Mouse (Mus musculus) intestine, embryonic 14.5 days (tissue): ENCODE results near the gene Raver2. TPM values are rescaled to one million over a fixed set of nuclear protein-coding genes. Genes with fewer than 3 reads are reported as not detected.
"Not testable (repeated sequence)": the region's sequence is repeated elsewhere in the genome, so short reads cannot be mapped to it uniquely, and the experiment has no call there.

ENCODE experiments used
- ATAC-seq: fragments of 200-750 bp; cut with Nextera tagmentation; replicated peaks from 2 replicates; pipeline ENCODE4 v1.8.0; 2017; ENCODE audit warnings: low read depth, moderate number of reproducible peaks, moderate TSS enrichment, moderate library complexity; ENCODE audit not compliant: low FRiP score, low TSS enrichment
- DNase-seq: peaks from one replicate; pipeline ENCODE4 v3.0.0-alpha.2; 2018; ENCODE audit warnings: low spot score
- H3K27ac ChIP-seq: fragments of 300-500 bp; sonication (generic); 2 replicates; pipeline ENCODE4 v1.5.1; 2014; ENCODE audit warnings: low read depth, mild to moderate bottlenecking, control low read depth
- H3K27me3 ChIP-seq: fragments of 300-500 bp; sonication (generic); replicated peaks from 2 replicates; pipeline ENCODE4 v1.6.1; 2014; ENCODE audit warnings: low read length, control low read depth; ENCODE audit not compliant: control insufficient read depth, insufficient read depth
- H3K36me3 ChIP-seq: fragments of 300-500 bp; sonication (generic); 2 replicates; pipeline ENCODE4 v1.6.1; 2014; ENCODE audit warnings: low read length, control low read depth; ENCODE audit not compliant: control insufficient read depth, insufficient read depth
- H3K4me1 ChIP-seq: fragments of 300-500 bp; sonication (generic); replicated peaks from 2 replicates; pipeline ENCODE4 v1.6.1; 2014; ENCODE audit warnings: low read length, control low read depth, mixed read lengths; ENCODE audit not compliant: control insufficient read depth, insufficient read depth
- H3K4me2 ChIP-seq: fragments of 300-500 bp; sonication (generic); 2 replicates; pipeline ENCODE4 v1.6.1; 2014; ENCODE audit warnings: low read length
- H3K4me3 ChIP-seq: fragments of 300-500 bp; sonication (generic); 2 replicates; pipeline ENCODE4 v1.5.1; 2014; ENCODE audit warnings: low read depth, low read length, control low read depth, mixed read lengths
- H3K9ac ChIP-seq: fragments of 300-500 bp; sonication (generic); 2 replicates; pipeline ENCODE4 v1.6.1; 2014; ENCODE audit warnings: mild to moderate bottlenecking, low read length
- H3K9me3 ChIP-seq: fragments of 300-500 bp; sonication (generic); 2 replicates; pipeline ENCODE4 v1.6.1; 2016; ENCODE audit warnings: low read length, control low read depth; ENCODE audit not compliant: control insufficient read depth
- WGBS: fragments of 180-500 bp; shearing (Covaris S2); extraction: QIAGEN DNeasy Blood & Tissue Kit; methylation state at CpG from one replicate; pipeline ENCODE4 v1.1.7; 2014; 5-methylcytosine and 5-hydroxymethylcytosine counted together
- polyA plus RNA-seq: library from polyadenylated mRNA; unstranded; fragments of >200 nt; fragmentation: Nextera tagmentation; extraction: Ambion mirVana; gene quantifications from 2 replicates; pipeline ENCODE4 v1.2.1, GENCODE M21; 2014

Gene Raver2
- polyA plus RNA-seq, 1 experiment from 2014 or later, result 13.5 TPM

GRCm38 (mm10) chr4:101082176-101082888 is 13.5 kb downstream of the Raver2 start:
- Histone ChIP-seq H3K36me3 (no peaks in the 10 kb centered on the region), H3K4me2 (peak overlapping the region; percentile 4; the same call in 1 of the 2 replicates), H3K4me3 (no peak overlapping the region), H3K27me3 (no peaks in the 10 kb centered on the region), H3K27ac (peak overlapping the region; percentile 74), H3K4me1 (peaks cover 15% of the 10 kb centered on the region), H3K9me3 (no peaks in the 10 kb centered on the region), H3K9ac (no peak overlapping the region)
- DNase-seq (no peak), ATAC-seq (no peak; the same call in 1 of the 2 replicates)
- WGBS, result 27% methylated on average over 17 of the region's 17 CpGs

GRCm38 (mm10) chr4:101084863-101085262 is 16.1 kb downstream of the Raver2 start:
- H3K9ac ChIP-seq, result no peak overlapping the region
- no peak for DNase-seq
- peaks cover 15% of the 10 kb centered on the region for H3K4me1 ChIP-seq
- H3K27ac ChIP-seq, result no peak overlapping the region
- no peaks in the 10 kb centered on the region for H3K36me3 ChIP-seq
- 73% methylated on average over 4 of the region's 4 CpGs for WGBS
- no peaks in the 10 kb centered on the region for H3K9me3 ChIP-seq
- no peak overlapping the region for H3K4me2 ChIP-seq
- no peaks in the 10 kb centered on the region for H3K27me3 ChIP-seq
- ATAC-seq, result no peak
- H3K4me3 ChIP-seq, result no peak overlapping the region

GRCm38 (mm10) chr4:101086040-101086439 is 17.3 kb downstream of the Raver2 start:
- ATAC-seq (no peak), DNase-seq (no peak)
- Histone ChIP-seq H3K27ac (no peak overlapping the region), H3K9ac (no peak overlapping the region), H3K4me1 (peaks cover 15% of the 10 kb centered on the region), H3K27me3 (no peaks in the 10 kb centered on the region), H3K36me3 (no peaks in the 10 kb centered on the region), H3K4me3 (no peak overlapping the region), H3K9me3 (no peaks in the 10 kb centered on the region), H3K4me2 (no peak overlapping the region)
- 80% methylated on average over 3 of the region's 3 CpGs for WGBS

- no peak overlapping the region for H3K4me2 ChIP-seq
- H3K9me3 ChIP-seq, result no peaks in the 10 kb centered on the region
- H3K36me3 ChIP-seq, result no peaks in the 10 kb centered on the region
- 52% methylated on average over 1 of the region's 1 CpGs for WGBS
- ATAC-seq, result no peak
- H3K27me3 ChIP-seq, result no peaks in the 10 kb centered on the region
- H3K9ac ChIP-seq, result no peak overlapping the region
- peaks cover 3% of the 10 kb centered on the region; the same call in 1 of the 2 replicates for H3K4me1 ChIP-seq
- H3K4me3 ChIP-seq, result no peak overlapping the region
- no peak for DNase-seq
- no peak overlapping the region for H3K27ac ChIP-seq
Measured at GRCm38 (mm10) chr4:101087721-101088120, 18.9 kb downstream of the Raver2 start.

- not testable (repeated sequence) for H3K27me3 ChIP-seq, DNase-seq, H3K9ac ChIP-seq, H3K36me3 ChIP-seq, H3K4me3 ChIP-seq, H3K4me2 ChIP-seq, H3K27ac ChIP-seq, H3K4me1 ChIP-seq, ATAC-seq, H3K9me3 ChIP-seq
- WGBS, result 93% methylated on average over 3 of the region's 3 CpGs
Measured at GRCm38 (mm10) chr4:101090630-101091029, 21.8 kb downstream of the Raver2 start.

GRCm38 (mm10) chr4:101093292-101093691 is 24.5 kb downstream of the Raver2 start:
- H3K9ac ChIP-seq, result no peak overlapping the region
- no peaks in the 10 kb centered on the region for H3K36me3 ChIP-seq
- DNase-seq (peak; percentile 62), ATAC-seq (no peak; the same call in 1 of the 2 replicates)
- peak overlapping the region; percentile 43; the same call in 1 of the 2 replicates for H3K27ac ChIP-seq
- no peaks in the 10 kb centered on the region for H3K27me3 ChIP-seq
- peak overlapping the region; percentile 29; the same call in 1 of the 2 replicates for H3K4me2 ChIP-seq
- no peaks in the 10 kb centered on the region for H3K9me3 ChIP-seq
- 37% methylated on average over 10 of the region's 10 CpGs for WGBS
- peaks cover 7% of the 10 kb centered on the region for H3K4me1 ChIP-seq
- no peak overlapping the region for H3K4me3 ChIP-seq

- peaks cover 19% of the 10 kb centered on the region for H3K36me3 ChIP-seq
- WGBS, result 85% methylated on average over 12 of the region's 12 CpGs
- H3K4me2 ChIP-seq, result no peak overlapping the region
- no peak overlapping the region for H3K4me3 ChIP-seq
- H3K27ac ChIP-seq, result no peak overlapping the region
- H3K27me3 ChIP-seq, result no peaks in the 10 kb centered on the region
- H3K9ac ChIP-seq, result no peak overlapping the region
- no peaks in the 10 kb centered on the region for H3K4me1 ChIP-seq
- H3K9me3 ChIP-seq, result 0 out of 2 replicates have a peak, but pooled peaks cover 6% of the 10 kb centered on the region
- no peak for ATAC-seq
- no peak for DNase-seq
Measured at GRCm38 (mm10) chr4:101107122-101107521, 38.3 kb downstream of the Raver2 start.

- H3K4me3 ChIP-seq, result no peak overlapping the region
- H3K4me2 ChIP-seq, result no peak overlapping the region
- H3K4me1 ChIP-seq, result no peaks in the 10 kb centered on the region
- 77% methylated on average over 7 of the region's 7 CpGs for WGBS
- H3K27ac ChIP-seq, result no peak overlapping the region
- DNase-seq (no peak), ATAC-seq (no peak)
- no peaks in the 10 kb centered on the region for H3K9me3 ChIP-seq
- no peaks in the 10 kb centered on the region for H3K27me3 ChIP-seq
- peaks cover 16% of the 10 kb centered on the region; the same call in 1 of the 2 replicates for H3K36me3 ChIP-seq
- H3K9ac ChIP-seq, result no peak overlapping the region
Measured at GRCm38 (mm10) chr4:101121002-101121401, 52.2 kb downstream of the Raver2 start.

GRCm38 (mm10) chr4:101135013-101135412 is 66.2 kb downstream of the Raver2 start:
- 87% methylated on average over 8 of the region's 8 CpGs for WGBS
- no peak overlapping the region for H3K4me3 ChIP-seq
- no peaks in the 10 kb centered on the region for H3K9me3 ChIP-seq
- no peak overlapping the region for H3K9ac ChIP-seq
- DNase-seq (no peak), ATAC-seq (no peak)
- no peak overlapping the region for H3K4me2 ChIP-seq
- no peak overlapping the region for H3K27ac ChIP-seq
- no peaks in the 10 kb centered on the region for H3K27me3 ChIP-seq
- H3K4me1 ChIP-seq, result no peaks in the 10 kb centered on the region
- H3K36me3 ChIP-seq, result 0 out of 2 replicates have a peak, but pooled peaks cover 17% of the 10 kb centered on the region
